In the genomic region with DNA sequence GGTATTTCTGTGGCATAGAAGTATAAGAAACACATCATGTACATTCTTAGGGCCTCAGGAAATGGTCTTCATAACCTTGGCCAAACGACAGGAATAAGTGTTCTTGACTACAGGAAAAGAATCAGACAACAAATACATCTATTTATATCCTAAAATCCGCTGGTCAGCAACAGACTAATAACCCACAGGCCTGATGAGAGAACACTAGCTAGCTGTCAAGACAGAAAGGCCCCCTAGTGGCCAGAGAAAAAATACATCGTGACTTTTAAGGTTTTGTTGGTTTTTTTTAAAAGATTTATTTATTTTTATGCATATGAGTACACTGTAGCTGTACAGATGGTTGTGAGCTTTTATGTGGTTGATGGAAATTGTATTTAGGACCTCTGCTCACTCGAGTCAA, we compare ENCODE assay signal across 8 mouse cellular contexts. TPM values are rescaled to one million over a fixed set of nuclear protein-coding genes. Genes with fewer than 3 reads are reported as not detected.
A peak's percentile ranks its signal among the peaks of the same experiment; 100 is the strongest.
DNase-seq lines count a peak whose midpoint lies in the region; ATAC-seq lines count a peak whose summit lies in the region.

No protein-coding gene starts in this region.

- 55% methylated on average over 4 of the region's 4 CpGs for WGBS in hindbrain, embryonic 11.5 days
- WGBS in hindbrain, embryonic 16.5 days: 52% methylated on average over 4 of the region's 4 CpGs
- WGBS in forebrain, embryonic 13.5 days: 57% methylated on average over 4 of the region's 4 CpGs

- H3K27me3 ChIP-seq in hindbrain, embryonic 11.5 days (ENCODE audit: control insufficient read depth, insufficient read depth, low read length): no peaks in the 10 kb centered on the region
- H3K27me3 ChIP-seq in hindbrain, embryonic 16.5 days (replicated peaks; ENCODE audit: control insufficient read depth, insufficient read depth, low read length): no peaks in the 10 kb centered on the region
- no peaks in the 10 kb centered on the region for H3K27me3 ChIP-seq in forebrain, embryonic 13.5 days

- no peak overlapping the region for H3K9ac ChIP-seq in hindbrain, embryonic 11.5 days (ENCODE audit: low read depth, low read length)
- no peak overlapping the region for H3K9ac ChIP-seq in hindbrain, embryonic 16.5 days (ENCODE audit: low read depth, low read length)
- no peak overlapping the region for H3K9ac ChIP-seq in forebrain, embryonic 13.5 days

- no peaks in the 10 kb centered on the region for H3K9me3 ChIP-seq in hindbrain, embryonic 11.5 days (ENCODE audit: control insufficient read depth, low read length)
- H3K9me3 ChIP-seq in hindbrain, embryonic 16.5 days (ENCODE audit: control insufficient read depth, low read length): no peaks in the 10 kb centered on the region
- H3K9me3 ChIP-seq in forebrain, embryonic 13.5 days (replicated peaks): no peaks in the 10 kb centered on the region

- peak; percentile 58 for DNase-seq in hindbrain, embryonic 11.5 days (ENCODE audit: low spot score)
- DNase-seq in thymus, postnatal 0 days (ENCODE audit: low spot score): peak; percentile 40
- no peak for DNase-seq in thymus, adult 18-20 months
- peak; percentile 29 for DNase-seq in embryo, embryonic 10 days (ENCODE audit: low spot score)
- DNase-seq in lung, postnatal 25 days (ENCODE audit: low spot score): peak; percentile 45
- no peak for DNase-seq in urinary bladder, postnatal 10 days (ENCODE audit: low spot score)

- H3K27ac ChIP-seq in hindbrain, embryonic 11.5 days (ENCODE audit: low read depth, low read length): no peak overlapping the region
- H3K27ac ChIP-seq in hindbrain, embryonic 16.5 days (ENCODE audit: low read depth, low read length): no peak overlapping the region
- no peak overlapping the region for H3K27ac ChIP-seq in forebrain, embryonic 13.5 days

- H3K4me1 ChIP-seq in hindbrain, embryonic 11.5 days (replicated peaks; ENCODE audit: control insufficient read depth, insufficient read depth, low read length): no peaks in the 10 kb centered on the region
- H3K4me1 ChIP-seq in hindbrain, embryonic 16.5 days (ENCODE audit: control insufficient read depth, insufficient read depth, low read depth, low read length): no peaks in the 10 kb centered on the region
- no peaks in the 10 kb centered on the region for H3K4me1 ChIP-seq in forebrain, embryonic 13.5 days

- H3K4me2 ChIP-seq in hindbrain, embryonic 11.5 days (replicated peaks; ENCODE audit: low read depth, low read length): no peak overlapping the region
- no peak overlapping the region for H3K4me2 ChIP-seq in hindbrain, embryonic 16.5 days (ENCODE audit: low read length)
- H3K4me2 ChIP-seq in forebrain, embryonic 13.5 days: no peak overlapping the region

- H3K4me3 ChIP-seq in hindbrain, embryonic 11.5 days (ENCODE audit: low read depth, low read length): no peak overlapping the region
- no peak overlapping the region for H3K4me3 ChIP-seq in hindbrain, embryonic 16.5 days (ENCODE audit: low read length)
- H3K4me3 ChIP-seq in forebrain, embryonic 13.5 days: no peak overlapping the region

- peaks cover 3% of the 10 kb centered on the region; the same call in 1 of the 2 replicates for H3K36me3 ChIP-seq in hindbrain, embryonic 11.5 days (ENCODE audit: control insufficient read depth, insufficient read depth, low read length)
- H3K36me3 ChIP-seq in hindbrain, embryonic 16.5 days (ENCODE audit: control insufficient read depth, insufficient read depth, low read length): peaks cover 7% of the 10 kb centered on the region
- H3K36me3 ChIP-seq in forebrain, embryonic 13.5 days (ENCODE audit: poor library complexity, severe bottlenecking): peaks cover 47% of the 10 kb centered on the region

- ATAC-seq in hindbrain, embryonic 11.5 days (ENCODE audit: low FRiP score): no peak
- ATAC-seq in hindbrain, embryonic 16.5 days: no peak
- no peak for ATAC-seq in forebrain, embryonic 13.5 days

RNA-seq across cellular contexts. Expression of gene Nop58, which starts 35.1 kb away (rescaled TPM):
- 271 and 284 TPM in 2 replicates for polyA plus RNA-seq in hindbrain, embryonic 11.5 days (2014; fragmentation: Nextera tagmentation; extraction: Ambion mirVana)
- polyA plus RNA-seq in hindbrain, embryonic 16.5 days (2015; fragmentation: Nextera tagmentation; extraction: Ambion mirVana): 134 and 137 TPM in 2 replicates
- 251 and 273 TPM in 2 replicates for polyA plus RNA-seq in thymus, postnatal 0 days (2015; fragmentation: Nextera tagmentation; extraction: Ambion mirVana)
- 226 and 246 TPM in 2 replicates for polyA plus RNA-seq in forebrain, embryonic 13.5 days (2015; fragmentation: Nextera tagmentation; extraction: Ambion mirVana)

RNA-seq across cellular contexts. Expression of gene Bmpr2, which starts 43.3 kb away (rescaled TPM):
- polyA plus RNA-seq in hindbrain, embryonic 11.5 days (2014; fragmentation: Nextera tagmentation; extraction: Ambion mirVana): 14.1 and 17.0 TPM in 2 replicates
- 9.6 and 10.1 TPM in 2 replicates for polyA plus RNA-seq in hindbrain, embryonic 16.5 days (2015; fragmentation: Nextera tagmentation; extraction: Ambion mirVana)
- 2.7 and 3.4 TPM in 2 replicates for polyA plus RNA-seq in thymus, postnatal 0 days (2015; fragmentation: Nextera tagmentation; extraction: Ambion mirVana)
- polyA plus RNA-seq in forebrain, embryonic 13.5 days (2015; fragmentation: Nextera tagmentation; extraction: Ambion mirVana): 12.4 and 12.6 TPM in 2 replicates

RNA-seq across cellular contexts. Expression of gene Sumo1, which starts 49.3 kb away (rescaled TPM):
- polyA plus RNA-seq in hindbrain, embryonic 11.5 days (2014; fragmentation: Nextera tagmentation; extraction: Ambion mirVana): 571 and 586 TPM in 2 replicates
- polyA plus RNA-seq in hindbrain, embryonic 16.5 days (2015; fragmentation: Nextera tagmentation; extraction: Ambion mirVana): 307 and 311 TPM in 2 replicates
- 462 and 481 TPM in 2 replicates for polyA plus RNA-seq in thymus, postnatal 0 days (2015; fragmentation: Nextera tagmentation; extraction: Ambion mirVana)
- 523 and 549 TPM in 2 replicates for polyA plus RNA-seq in forebrain, embryonic 13.5 days (2015; fragmentation: Nextera tagmentation; extraction: Ambion mirVana)

Comparison
In these comparisons a context has a peak if more than half of its experiments do, and no peak if none do; other contexts are left out.
1. DNase-seq: peak in hindbrain, embryonic 11.5 days (single experiment), thymus, postnatal 0 days (single experiment), embryo, embryonic 10 days (single experiment) and lung, postnatal 25 days (single experiment); none in thymus, adult 18-20 months (0 of 2) and urinary bladder, postnatal 10 days (single experiment).